Mouse (Mus musculus) naive thymus-derived CD4-positive, alpha-beta T cell, adult 2 months (primary cell): Measurements from ENCODE around the gene Rnaset2a.
"Not testable (repeated sequence)": the region's sequence is repeated elsewhere in the genome, so short reads cannot be mapped to it uniquely, and the experiment has no call there.

Experiments used
- DNase-seq: peaks from one replicate; pipeline ENCODE4 v3.0.0-alpha.2; 2011; ENCODE audit warnings: low read depth

Gene Rnaset2a

DNA sequence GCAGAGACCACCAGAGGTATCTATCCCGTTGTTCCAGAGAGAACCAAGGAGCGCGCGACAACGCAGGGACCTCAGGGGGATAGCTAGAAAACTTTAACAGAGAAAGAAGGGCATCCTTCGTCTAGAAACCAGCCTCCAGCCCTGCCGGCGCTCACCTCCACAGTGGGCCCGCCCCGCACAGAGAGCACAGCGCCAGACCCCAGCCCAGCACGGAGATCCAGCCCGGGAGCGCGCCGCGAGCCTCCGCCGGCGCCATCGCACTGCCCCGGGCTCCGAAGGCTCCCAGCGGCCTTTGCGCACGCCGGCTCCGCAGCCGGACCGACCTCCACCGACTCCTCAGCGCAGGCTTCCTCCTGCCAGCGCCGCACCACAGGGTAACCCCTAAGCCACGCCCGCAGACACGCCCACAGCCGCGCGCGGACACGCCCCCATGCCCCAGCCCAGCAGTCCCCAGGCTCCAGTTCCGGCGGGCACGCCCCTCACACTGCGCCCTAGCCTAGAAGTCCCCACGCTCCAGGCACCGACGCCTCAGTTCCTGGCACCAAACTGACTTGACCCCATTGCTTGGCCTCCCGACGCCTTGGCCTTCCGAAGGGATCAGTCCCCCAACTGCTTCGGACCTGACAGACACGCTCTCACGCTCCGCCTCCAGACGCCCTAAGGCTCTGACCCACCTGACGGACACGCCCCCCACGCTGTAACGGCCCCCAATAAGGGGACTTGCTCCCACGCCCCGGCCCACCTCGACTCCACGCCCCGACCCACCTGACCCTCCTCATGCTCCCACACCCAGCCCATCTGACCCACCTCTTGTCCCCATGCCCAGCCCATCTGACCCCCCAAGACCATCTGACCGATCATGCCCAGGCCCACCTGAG lies at the start of gene Rnaset2a, which contains the start of gene Gm49673:
Gene Rnaset2a (minus strand): TSS at position 659 of the 878 bp plus-strand sequence.
Gene Gm49673 (minus strand): TSS at position 350 of the 878 bp plus-strand sequence.
- DNase-seq, result peak; percentile 51

DNA sequence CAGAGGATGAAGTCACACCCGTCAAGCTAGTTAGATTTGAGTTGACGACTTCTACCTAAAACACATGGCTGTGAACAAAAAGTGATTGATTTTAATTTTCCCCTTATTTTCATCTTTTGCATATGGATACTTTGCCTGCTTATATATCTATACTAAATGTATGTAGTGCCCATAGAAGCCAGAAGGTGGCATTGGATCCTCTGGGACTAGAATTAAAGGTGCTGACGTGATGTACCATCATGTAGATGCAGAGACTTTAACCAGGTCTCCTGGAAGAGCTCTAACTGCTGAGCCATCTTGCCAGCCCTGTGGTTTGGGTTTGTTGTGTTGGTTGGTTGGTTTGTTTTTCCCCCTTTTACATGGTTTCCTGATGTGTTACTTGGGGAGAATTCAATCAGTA lies 49.8 kb upstream of the Rnaset2a start:
- DNase-seq, result peak; percentile 24

DNA sequence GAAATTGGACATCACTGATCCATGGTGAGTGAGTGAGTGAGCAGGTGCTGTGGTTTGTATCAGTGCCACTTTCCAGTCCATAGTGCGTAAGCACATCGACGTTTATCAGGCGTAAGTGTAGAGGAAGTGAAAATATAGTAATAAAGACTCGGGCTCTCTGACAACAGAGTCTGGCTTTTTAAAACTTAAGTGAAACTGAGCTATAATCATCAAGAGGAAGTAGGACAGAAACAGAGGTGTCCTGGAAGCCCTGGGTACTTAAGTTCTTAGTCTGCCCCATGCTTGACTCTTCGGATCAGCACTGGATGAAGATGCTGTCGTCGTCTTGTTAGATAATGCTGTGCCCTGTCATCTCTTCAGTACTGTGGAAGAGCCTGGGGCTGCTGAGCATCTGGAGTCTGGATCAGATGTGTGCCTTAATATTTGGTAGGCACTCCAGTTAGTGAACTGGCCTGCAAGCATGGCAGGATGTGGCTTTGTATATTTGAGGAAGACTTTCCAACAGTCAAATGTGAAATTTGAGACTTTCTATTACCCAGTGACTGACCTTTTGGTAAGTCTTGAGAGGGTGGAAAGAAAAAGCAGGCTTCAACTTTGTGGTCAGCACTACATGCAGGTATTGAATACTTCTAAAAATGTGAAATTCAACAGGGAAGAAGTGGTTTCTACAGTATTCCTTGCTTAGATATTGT lies 47.9 kb upstream of the Rnaset2a start:
- peak; percentile 9 for DNase-seq

DNA sequence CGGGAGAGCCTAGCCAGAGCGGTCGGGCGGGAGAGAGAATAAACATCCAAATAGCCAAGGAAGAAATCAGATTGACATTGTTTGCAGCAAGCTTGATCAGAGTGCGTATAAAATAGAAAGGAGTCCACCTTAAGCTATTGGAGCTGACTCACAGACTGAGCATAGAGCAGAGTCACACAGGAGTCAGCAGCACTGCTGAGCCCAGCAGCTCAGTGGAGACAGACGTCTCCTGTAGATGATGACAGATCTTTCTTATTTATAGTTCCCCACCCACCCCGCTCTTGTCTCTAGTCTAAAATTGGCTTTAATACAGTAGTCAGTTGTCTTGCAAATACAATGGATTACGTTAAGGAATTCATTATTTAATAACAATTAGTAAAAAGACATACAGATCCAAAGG lies 45.8 kb upstream of the Rnaset2a start:
- no peak for DNase-seq

DNA sequence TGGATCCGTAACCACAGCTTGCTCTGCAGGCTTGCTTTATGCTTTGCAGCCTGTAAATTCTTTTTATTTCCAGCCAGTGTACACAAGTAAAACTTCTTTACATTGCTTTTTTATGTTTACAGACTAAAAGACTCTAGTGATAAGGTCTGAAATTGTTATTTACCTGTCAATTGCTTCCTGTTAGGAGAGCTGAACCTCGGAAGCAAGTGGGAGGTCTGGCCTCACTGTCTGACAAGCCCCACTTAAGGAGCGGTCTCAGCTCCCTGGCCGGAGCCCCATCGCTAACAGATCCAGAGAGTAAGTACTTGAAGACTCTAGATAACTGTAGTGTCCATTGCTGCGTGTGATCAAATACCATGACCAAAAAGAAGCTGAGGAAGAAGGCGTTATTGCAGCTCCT lies 36.3 kb upstream of the Rnaset2a start:
- no peak for DNase-seq

DNA sequence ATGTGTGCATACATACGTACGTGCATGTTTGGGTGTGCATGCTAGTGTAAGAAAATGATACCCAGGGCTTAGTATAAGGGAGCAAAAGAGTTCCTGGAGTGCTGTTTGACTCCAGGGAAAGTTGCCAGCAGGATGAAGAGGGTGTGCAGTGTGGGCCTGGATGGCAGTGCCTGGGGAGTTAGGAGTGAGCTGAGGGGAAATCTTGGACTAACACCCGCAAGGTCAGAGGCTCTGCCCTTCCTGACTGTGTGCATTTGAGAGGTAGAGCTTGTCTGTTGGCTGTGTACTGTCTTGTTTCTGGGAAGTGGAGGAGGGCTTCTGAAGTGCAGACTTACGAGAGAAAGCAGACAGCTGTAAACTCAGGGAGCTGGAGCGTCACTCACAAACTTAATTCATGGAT lies 35.9 kb upstream of the Rnaset2a start:
- no peak for DNase-seq

DNA sequence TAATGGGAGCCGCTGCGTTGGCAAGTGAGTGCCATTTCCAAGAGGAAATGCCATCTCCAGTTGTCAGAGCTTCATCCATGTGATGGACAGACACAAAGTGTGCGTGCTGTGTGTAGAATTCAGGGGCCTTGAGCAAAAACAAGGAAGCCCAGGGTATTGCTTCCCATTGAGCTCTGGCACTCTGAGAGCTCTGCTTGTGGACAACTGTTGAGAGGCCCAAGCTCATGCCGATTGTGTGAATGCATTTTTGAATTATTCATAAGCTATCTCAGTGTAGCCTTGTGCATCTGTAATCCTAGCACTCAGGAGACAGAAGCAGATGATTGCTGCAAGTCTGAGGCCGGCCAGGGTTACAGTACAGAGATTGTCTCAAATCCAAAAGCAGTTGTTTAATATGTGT lies 29.2 kb upstream of the Rnaset2a start:
- DNase-seq, result no peak

DNA sequence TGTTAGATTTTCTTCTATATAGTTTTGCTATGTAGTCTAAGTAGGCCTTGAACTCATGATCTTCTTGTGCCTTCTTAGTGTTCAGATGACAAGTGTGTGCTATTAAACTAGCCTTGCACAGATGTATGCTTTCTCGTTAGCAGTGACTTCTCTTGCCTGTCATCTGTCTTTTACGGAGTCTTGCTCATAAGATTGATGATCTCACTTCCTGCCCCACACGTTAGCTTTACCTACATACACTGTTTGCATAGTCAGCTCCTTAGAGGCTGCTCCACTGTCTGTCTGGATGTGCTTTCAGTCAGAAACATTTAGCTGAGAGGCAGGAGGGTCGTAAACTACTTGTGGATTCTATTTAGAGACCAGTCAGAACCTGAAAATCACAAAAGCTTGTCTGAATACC lies 23.2 kb upstream of the Rnaset2a start:
- peak; percentile 33 for DNase-seq

DNA sequence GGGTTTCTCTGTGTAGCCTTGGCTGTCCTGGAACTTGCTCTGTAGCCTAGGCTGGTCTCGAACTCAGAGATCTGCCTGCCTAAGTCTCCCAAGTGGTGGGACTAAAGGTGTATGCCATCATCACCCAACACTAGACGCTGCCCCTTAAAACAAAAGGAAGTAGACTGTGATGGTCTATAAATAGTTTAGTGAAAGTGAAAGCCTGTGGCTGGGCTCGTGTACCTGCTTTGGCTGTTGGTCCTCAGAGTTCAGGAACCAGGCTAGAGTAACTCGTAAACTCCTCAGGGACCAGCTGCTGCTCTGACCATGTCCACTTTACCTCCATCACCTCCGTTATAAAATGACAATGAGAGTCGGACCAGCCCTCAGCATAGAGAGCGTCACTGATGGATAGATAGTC lies 22.4 kb upstream of the Rnaset2a start:
- no peak for DNase-seq

DNA sequence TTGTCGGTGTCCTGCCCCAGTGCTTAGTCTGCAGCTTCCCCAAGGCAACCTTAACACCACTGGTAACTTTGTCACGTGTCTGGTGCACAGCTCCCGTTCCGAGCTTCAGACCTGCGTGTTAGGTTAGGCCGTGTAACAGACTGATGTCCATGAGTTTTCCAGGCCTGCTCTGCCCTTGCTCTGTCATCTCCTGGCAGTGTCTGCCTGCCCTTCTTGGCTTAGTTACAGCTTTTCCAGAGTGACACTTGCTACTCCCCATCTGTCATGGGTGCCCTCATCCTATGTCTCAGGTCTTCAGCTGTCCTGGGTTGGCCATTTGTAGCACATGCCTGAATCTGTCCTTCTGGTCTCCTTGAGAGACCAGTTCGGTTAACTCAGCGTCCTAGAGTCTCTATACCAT lies 19.5 kb upstream of the Rnaset2a start:
- not testable (repeated sequence) for DNase-seq

DNA sequence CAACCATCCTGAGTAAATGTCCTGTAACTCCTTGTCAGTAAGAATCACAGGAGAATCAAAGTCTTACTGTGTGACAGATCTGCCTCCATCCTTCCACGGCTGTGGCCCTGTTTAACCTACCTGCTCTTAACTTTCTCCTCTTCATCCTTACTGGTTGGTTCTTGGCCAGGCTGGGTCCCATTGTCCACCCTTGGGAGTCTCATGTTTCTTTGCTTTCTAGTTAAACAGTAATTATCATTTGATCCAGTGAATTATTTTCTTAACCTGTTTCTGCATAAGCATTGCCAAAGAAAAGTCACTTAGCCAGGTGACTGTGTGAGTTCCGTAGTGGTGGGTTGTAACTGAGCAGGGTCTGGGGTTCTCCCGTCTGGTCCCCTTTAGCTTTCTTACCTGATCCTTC lies 18.6 kb upstream of the Rnaset2a start:
- DNase-seq, result not testable (repeated sequence)

DNA sequence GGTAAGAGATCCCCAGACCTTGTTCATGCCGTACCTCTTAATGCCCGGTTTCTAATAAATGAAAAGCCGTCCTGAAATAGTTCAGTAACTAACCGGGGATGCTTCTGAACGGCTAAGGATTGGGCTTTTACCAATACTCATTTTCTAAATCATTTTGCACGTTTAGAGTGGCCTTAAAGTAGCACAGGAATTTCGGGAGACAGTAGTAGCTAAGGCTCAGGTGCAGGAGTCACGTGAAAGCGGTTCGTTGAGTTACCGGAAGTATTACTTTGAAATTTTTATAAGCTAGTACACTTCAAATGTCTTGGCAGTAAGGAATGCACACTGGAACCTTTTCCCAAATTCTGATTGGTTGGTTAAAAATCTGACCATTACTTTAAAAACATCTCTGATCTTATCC lies 18.1 kb upstream of the Rnaset2a start:
- DNase-seq, result peak; percentile 21

DNA sequence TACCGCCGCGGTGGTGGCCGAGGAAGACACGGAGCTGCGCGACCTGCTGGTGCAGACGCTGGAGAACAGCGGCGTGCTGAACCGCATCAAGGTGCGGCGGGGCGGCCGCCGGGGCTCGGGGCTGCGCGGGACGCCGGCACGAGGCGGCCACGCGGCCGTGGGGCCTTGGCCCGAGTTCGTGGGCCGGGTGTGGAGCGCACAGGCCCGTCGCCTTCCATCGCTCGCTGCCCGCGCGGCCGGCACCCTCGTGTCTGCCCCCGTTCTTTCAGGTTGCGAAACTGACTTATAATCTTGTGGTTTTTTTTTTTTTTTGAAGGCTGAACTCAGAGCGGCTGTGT lies 17.7 kb upstream of the Rnaset2a start:
- peak; percentile 57 for DNase-seq

DNA sequence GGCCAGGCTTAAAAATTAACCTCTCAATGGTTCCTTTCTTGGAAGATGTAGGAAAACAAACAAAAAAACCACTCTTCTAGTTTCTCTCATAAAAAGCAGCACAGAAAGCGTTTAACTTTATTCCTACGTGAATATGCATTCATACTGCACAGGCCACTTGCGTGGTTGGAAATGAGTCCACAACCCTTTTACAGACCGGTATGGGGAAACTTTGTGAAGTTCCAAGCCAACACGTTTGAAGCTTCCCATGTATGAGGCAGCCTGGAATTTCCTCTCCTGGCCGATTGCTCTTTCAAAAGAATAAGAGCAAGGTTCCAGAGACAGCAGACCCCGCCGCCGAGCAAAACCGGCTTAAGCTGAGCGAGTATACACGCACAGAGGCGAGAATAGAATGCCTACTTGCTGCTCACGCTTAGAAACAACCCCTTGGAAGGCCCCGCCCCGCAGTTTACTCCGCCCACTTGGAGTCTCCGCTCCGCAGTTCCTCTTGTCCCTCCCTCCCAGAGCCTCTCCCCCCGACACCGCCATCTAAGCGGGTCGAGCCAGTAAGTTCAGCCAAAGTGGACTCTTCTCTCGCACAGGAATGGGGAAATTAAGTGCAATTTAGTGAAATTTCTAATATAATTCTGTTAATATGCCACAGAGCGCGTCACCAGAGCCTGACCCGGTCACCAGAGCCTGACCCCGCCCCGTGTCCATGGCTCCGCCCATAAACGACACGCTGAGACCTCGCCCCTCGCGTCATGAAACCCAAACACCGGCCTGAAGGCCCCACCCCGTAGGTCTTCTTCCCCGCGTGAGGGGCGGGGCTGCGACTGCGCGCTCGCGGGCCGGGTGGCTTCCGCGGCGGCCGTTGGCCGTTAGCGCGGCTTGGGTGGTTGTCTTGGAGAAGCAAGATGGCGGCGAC lies 17.1 kb upstream of the Rnaset2a start, which contains the start of gene Fgfr1op:
Gene Fgfr1op (plus strand): TSS at position 801 of the 907 bp plus-strand sequence.
- peak; percentile 56 for DNase-seq

DNA sequence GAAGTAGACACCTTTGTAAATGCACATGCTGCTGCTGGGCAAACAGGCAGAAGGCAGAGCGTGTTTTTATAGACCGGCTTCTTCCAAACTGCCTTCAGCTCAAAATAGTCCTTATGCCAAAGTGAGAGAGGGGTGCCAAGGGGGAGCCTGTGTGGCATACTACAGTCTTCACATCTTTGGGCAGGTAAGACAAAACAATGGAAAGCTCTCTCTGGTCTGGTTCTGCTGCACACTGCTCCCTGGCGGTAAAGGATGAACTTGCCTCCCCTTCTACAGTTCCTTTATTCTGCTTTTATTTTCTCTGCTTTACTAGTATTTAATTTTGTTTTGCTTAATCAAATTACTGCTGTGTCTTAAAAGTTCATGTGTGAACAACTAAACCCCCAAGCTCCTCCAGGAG lies 13.1 kb upstream of the Rnaset2a start:
- peak; percentile 64 for DNase-seq

DNA sequence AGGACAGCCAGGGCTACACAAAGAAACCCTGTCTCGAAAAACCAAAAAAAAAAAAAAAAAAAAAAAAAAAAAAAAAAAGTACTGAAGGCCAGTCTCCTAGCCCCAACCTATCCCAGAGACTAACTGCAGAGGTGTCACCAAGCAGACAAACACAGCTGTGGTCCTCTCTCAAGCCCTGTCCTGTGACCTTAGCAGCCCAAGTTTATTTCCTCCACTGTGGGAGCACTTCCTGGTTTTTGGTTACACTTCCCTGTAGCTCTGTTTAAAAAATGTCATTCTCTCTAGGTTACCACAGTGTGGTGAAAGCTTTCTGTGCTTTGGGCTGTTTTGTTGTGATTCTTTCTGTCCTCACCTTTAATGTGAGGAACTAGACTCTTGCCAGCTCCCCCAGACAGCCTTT lies 10.7 kb upstream of the Rnaset2a start:
- not testable (repeated sequence) for DNase-seq

DNA sequence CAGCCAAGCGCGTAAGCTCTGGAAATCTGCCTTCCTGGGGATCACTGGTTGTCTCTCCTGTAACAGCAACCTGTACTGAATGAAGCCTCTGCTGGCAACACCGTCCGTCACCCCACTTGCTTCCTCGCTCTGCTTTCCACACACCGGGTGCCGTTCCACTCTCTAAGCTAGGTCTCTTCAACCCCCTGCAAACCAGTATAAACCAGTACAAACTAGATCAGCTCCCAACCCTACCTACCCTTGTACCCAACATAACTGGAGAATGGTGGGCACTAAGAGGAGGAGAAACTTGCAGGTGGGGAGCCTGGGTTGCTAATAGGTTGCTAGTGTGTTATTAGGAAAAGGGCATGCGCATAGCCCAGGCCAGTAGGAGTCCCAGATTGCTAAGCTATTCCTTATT lies 8.1 kb upstream of the Rnaset2a start:
- DNase-seq, result not testable (repeated sequence)

DNA sequence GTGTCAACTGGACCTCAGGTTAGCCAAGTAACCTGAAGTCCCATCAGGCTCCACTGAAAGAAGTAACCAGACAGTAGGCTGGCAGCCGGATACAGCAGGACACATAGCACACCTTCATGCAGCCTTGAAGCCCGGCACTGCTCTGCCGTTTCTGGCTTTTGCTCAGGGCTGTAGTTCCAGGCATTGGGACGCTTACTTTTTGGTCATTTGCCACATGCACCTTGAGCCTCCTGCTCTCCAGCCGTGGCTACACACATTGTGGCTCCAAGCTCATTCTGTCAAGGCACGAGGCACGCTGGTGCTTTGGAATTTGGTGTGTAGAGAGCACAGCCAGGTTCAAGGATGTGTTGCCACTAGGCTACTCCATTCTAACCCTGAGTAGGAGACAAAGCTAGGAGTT lies 7.1 kb upstream of the Rnaset2a start:
- not testable (repeated sequence) for DNase-seq

DNA sequence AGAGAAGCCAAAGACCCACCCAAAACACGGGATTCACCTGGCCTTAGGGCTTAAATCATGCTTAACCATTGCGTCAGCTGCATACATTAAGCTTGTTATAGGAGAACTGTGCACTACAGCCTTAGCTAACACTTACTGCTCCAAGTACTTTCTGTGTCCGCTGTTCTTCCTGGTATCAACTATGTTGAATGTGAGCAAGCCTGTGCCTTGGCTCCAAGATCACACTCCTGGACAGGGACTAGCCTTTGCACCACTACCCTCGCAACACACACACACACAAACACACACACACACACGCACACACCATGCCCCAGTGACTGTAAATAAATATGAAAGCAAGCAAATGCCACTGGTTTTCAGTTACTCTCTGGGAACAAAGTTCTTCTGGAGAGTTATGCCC lies 966 bp downstream of the Rnaset2a start:
- DNase-seq, result peak; percentile 33

DNA sequence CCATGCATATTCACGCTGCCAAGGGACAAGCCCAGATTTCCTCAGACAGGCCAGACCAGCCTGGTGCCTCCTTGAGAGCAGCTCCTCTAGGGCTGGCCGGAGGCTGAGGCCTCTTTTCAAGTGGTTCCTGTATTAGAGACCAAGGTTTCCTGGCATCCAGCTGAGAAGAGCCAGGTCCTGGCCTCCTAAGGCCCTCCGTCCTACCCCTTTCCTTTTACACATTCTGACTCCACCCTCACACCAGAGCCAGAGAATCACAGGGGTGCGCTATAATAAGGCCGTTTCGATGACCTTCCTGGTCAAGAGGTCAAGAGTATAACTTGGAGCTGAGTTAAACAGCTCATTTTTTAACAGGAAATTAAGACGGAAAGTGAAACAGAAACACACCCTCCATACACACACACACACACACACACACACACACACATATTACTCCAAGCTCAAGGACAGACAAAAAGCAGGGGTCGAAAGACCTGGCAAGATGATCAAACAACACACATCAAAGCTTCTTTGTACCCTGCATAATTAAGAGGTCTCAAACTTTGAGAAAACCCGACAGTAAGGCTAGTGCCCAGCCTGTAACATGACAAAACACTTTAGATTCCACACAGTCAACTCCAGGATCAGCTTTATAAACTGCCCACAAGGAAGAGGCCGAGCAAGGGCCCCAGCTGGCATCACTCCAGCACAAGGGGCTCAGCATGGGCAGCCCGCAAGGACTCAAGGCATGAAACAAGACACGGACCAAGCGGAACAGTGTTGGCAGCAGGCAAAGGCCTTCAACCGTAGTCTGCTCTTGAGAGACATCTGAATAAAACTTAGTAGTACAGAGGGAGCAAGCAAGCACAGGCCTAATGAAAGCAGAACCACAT lies 3.9 kb downstream of the Rnaset2a start:
- peak; percentile 41 for DNase-seq

DNA sequence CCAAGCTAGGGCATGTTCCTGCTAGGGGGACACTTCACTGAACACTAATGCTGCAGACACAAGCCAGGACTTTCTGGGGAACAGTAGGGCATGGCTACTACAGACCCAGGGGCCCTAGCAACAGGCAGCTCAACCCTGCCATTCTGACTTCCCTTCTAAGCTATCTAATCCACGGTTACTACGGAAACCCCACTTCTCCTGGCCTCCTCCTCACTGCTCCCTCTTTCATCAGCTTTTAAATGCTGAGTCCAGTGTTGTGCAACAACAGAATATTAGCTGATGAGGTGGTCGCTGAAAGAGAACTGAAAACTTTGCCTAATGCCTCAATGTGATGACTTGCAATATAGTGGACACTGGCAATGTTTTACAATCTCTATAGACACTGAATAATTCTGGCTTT lies 7.7 kb downstream of the Rnaset2a start:
- not testable (repeated sequence) for DNase-seq
